Mouse (Mus musculus) small intestine, adult 2 months (tissue): ENCODE measurements around the gene Rpusd4. TPM values are rescaled to one million over a fixed set of nuclear protein-coding genes. Genes with fewer than 3 reads are reported as not detected.

Experiments used
- H3K27ac ChIP-seq: fragments of 200-500 bp; 2 replicates; pipeline ENCODE4 v1.5.1; 2012; ENCODE audit warnings: low read depth, low read length, control low read depth, inconsistent platforms; ENCODE audit not compliant: insufficient read depth
- H3K27me3 ChIP-seq: fragments of 200-500 bp; 2 replicates; pipeline ENCODE4 v1.6.1; 2012; ENCODE audit warnings: mild to moderate bottlenecking, moderate library complexity, low read length, inconsistent platforms; ENCODE audit not compliant: control insufficient read depth, insufficient read depth
- H3K36me3 ChIP-seq: fragments of 200-500 bp; 2 replicates; pipeline ENCODE4 v1.6.1; 2012; ENCODE audit warnings: mild to moderate bottlenecking, low read length, control low read depth, inconsistent platforms; ENCODE audit not compliant: control insufficient read depth, insufficient read depth
- H3K4me1 ChIP-seq: fragments of 200-500 bp; 2 replicates; pipeline ENCODE4 v1.6.1; 2012; ENCODE audit warnings: low read length, inconsistent platforms, mixed read lengths; ENCODE audit not compliant: control insufficient read depth, insufficient read depth, insufficient read length
- H3K4me3 ChIP-seq: fragments of 200-500 bp; 2 replicates; pipeline ENCODE4 v1.5.1; 2012; ENCODE audit warnings: low read depth, mild to moderate bottlenecking, control low read depth, inconsistent platforms, low read length, moderate library complexity
- CTCF ChIP-seq: fragments of 200-500 bp; IDR thresholded peaks from 2 replicates; pipeline ENCODE4 v1.5.1; 2012; ENCODE audit warnings: low read depth, mild to moderate bottlenecking, control low read depth, inconsistent platforms, low read length, moderate library complexity, mixed read lengths; ENCODE audit not compliant: insufficient replicate concordance, insufficient read length; ENCODE audit errors: extremely low read depth
- POLR2A ChIP-seq: fragments of 200-500 bp; IDR thresholded peaks from 2 replicates; pipeline ENCODE4 v1.6.1; 2012; ENCODE audit warnings: low read depth, mild to moderate bottlenecking, control low read depth, inconsistent platforms, low read length, moderate library complexity
- WGBS: fragments of 180-500 bp; shearing (Covaris S2); methylation state at CpG from one replicate; pipeline ENCODE4 v1.1.7; 2018; 5-methylcytosine and 5-hydroxymethylcytosine counted together
- polyA plus RNA-seq: library from polyadenylated mRNA; depleted of rRNA; stranded (reverse); fragments of >200 nt; gene quantifications from 2 replicates; pipeline ENCODE4 v1.2.3, GENCODE M21; 2012

Gene Rpusd4
- polyA plus RNA-seq, 1 experiment = 3.8 TPM

- H3K36me3 ChIP-seq = no peaks in the 10 kb centered on the region
- H3K27me3 ChIP-seq = no peaks in the 10 kb centered on the region
- no peak overlapping the region for H3K4me3 ChIP-seq
- H3K4me1 ChIP-seq = peaks cover 18% of the 10 kb centered on the region
- TF ChIP-seq POLR2A = no peak
- TF ChIP-seq CTCF = no peak
- WGBS = 84% methylated on average over 3 of the region's 3 CpGs
- H3K27ac ChIP-seq = no peak overlapping the region
Observed at GRCm38 (mm10) chr9:35286351-35286750, 18.7 kb downstream of the Rpusd4 start.

- TF ChIP-seq POLR2A (no peak), CTCF (no peak)
- Histone ChIP-seq H3K4me3 (no peak overlapping the region), H3K4me1 (peaks cover 17% of the 10 kb centered on the region), H3K27me3 (no peaks in the 10 kb centered on the region), H3K27ac (peak overlapping the region; percentile 97), H3K36me3 (no peaks in the 10 kb centered on the region)
- 26% methylated on average over 7 of the region's 7 CpGs for WGBS
Observed at GRCm38 (mm10) chr9:35289992-35290391, 22.3 kb downstream of the Rpusd4 start.

GRCm38 (mm10) chr9:35290417-35290816, 22.8 kb downstream of the Rpusd4 start:
- no peak overlapping the region for H3K4me3 ChIP-seq
- no peak for TF ChIP-seq CTCF
- no peak for TF ChIP-seq POLR2A
- H3K27me3 ChIP-seq = no peaks in the 10 kb centered on the region
- H3K36me3 ChIP-seq = no peaks in the 10 kb centered on the region
- WGBS = 51% methylated on average over 3 of the region's 3 CpGs
- H3K4me1 ChIP-seq = peaks cover 17% of the 10 kb centered on the region
- H3K27ac ChIP-seq = peak overlapping the region; percentile 97

GRCm38 (mm10) chr9:35290916-35291315, 23.3 kb downstream of the Rpusd4 start:
- 20% methylated on average over 4 of the region's 4 CpGs for WGBS

GRCm38 (mm10) chr9:35293465-35293864, 25.8 kb downstream of the Rpusd4 start:
- H3K4me1 ChIP-seq = peaks cover 20% of the 10 kb centered on the region
- TF ChIP-seq POLR2A (no peak), CTCF (no peak)
- H3K36me3 ChIP-seq = no peaks in the 10 kb centered on the region
- no peaks in the 10 kb centered on the region for H3K27me3 ChIP-seq
- WGBS = 71% methylated on average over 5 of the region's 5 CpGs
- no peak overlapping the region for H3K4me3 ChIP-seq
- H3K27ac ChIP-seq = no peak overlapping the region

More at GRCm38 (mm10) chr9:35290916-35291315, 23.3 kb downstream of the Rpusd4 start:
- Histone ChIP-seq H3K36me3 (no peaks in the 10 kb centered on the region), H3K4me1 (peaks cover 17% of the 10 kb centered on the region), H3K27me3 (no peaks in the 10 kb centered on the region), H3K27ac (peak overlapping the region; percentile 97), H3K4me3 (no peak overlapping the region)
- no peak for TF ChIP-seq POLR2A
- no peak for TF ChIP-seq CTCF

- no peak overlapping the region for H3K4me3 ChIP-seq
- no peaks in the 10 kb centered on the region for H3K36me3 ChIP-seq
- no peaks in the 10 kb centered on the region for H3K27me3 ChIP-seq
- peaks cover 3% of the 10 kb centered on the region; the same call in 1 of the 2 replicates for H3K4me1 ChIP-seq
- no peak for TF ChIP-seq CTCF
- TF ChIP-seq POLR2A = no peak
- peak overlapping the region; percentile 67 for H3K27ac ChIP-seq
Observed at GRCm38 (mm10) chr9:35297791-35298190, 30.1 kb downstream of the Rpusd4 start.

GRCm38 (mm10) chr9:35302172-35302571, 34.5 kb downstream of the Rpusd4 start:
- WGBS = 92% methylated on average over 3 of the region's 3 CpGs
- H3K36me3 ChIP-seq = no peaks in the 10 kb centered on the region
- no peak overlapping the region for H3K4me3 ChIP-seq
- H3K27ac ChIP-seq = no peak overlapping the region
- H3K27me3 ChIP-seq = no peaks in the 10 kb centered on the region
- peaks cover 3% of the 10 kb centered on the region; the same call in 1 of the 2 replicates for H3K4me1 ChIP-seq
- TF ChIP-seq CTCF (no peak), POLR2A (no peak)

GRCm38 (mm10) chr9:35307461-35307860, 39.8 kb downstream of the Rpusd4 start:
- no peak for TF ChIP-seq CTCF
- TF ChIP-seq POLR2A = no peak

More at GRCm38 (mm10) chr9:35307461-35307860, 39.8 kb downstream of the Rpusd4 start:
- no peak overlapping the region for H3K27ac ChIP-seq
- no peaks in the 10 kb centered on the region for H3K36me3 ChIP-seq
- no peaks in the 10 kb centered on the region for H3K4me1 ChIP-seq
- 84% methylated on average over 7 of the region's 7 CpGs for WGBS
- H3K4me3 ChIP-seq = no peak overlapping the region
- no peaks in the 10 kb centered on the region for H3K27me3 ChIP-seq
